Mouse (Mus musculus): ENCODE measurements at regions not wholly inside any gene's neighbourhood (a gene's known extent, or its start where the extent isn't known, plus 50 kb on each side); places are given as distances from the start of the nearest gene placed in this dataset.

DNA sequence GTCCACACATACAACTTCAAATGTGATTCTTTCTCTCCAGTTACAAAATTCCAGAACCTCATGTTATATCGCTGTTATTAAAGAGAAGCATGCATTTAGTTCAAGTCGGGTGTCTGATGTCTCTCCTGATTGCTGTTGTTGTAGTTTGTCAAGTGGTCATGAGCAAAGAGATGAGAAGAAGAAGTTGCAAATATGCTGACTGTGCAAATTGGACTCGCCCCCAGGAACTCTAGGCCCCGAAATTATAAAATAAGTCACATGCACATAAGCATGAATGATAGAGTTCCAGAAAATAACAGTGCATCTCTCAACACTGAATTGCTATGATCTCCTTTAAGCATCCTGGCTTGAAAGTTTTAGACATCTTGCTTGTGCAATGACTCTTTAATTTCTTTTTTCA, 53.3 kb downstream of the Kif2b start:
- H3K27me3 ChIP-seq (replicated peaks; ENCODE audit: control insufficient read depth, insufficient read depth, low read length), result no peaks in the 10 kb centered on the region
- DNase-seq, result no peak
- no peak overlapping the region for H3K27ac ChIP-seq (ENCODE audit: insufficient read depth, low read depth, low read length)
- no peak for TF ChIP-seq POLR2A (IDR thresholded peaks at IDR 0.05; ENCODE audit: low read depth, low read length)
- no peak for TF ChIP-seq CTCF (conservative IDR thresholded peaks at IDR 0.05; ENCODE audit: insufficient read depth, insufficient read length, low read depth, low read length)
- H3K4me1 ChIP-seq (ENCODE audit: control insufficient read depth, insufficient read depth, low read length), result no peaks in the 10 kb centered on the region
- H3K36me3 ChIP-seq (ENCODE audit: control insufficient read depth, insufficient read depth, low read length), result no peaks in the 10 kb centered on the region
- H3K4me3 ChIP-seq (ENCODE audit: insufficient read depth, low read depth, low read length), result no peak overlapping the region
- WGBS, result 83% methylated on average over 4 of the region's 4 CpGs

GRCm38 (mm10) chr11:91479236-91479635, 98.1 kb downstream of the Kif2b start:
- 93% methylated on average over 2 of the region's 2 CpGs for WGBS
- H3K36me3 ChIP-seq (ENCODE audit: control insufficient read depth, insufficient read depth, low read length), result no peaks in the 10 kb centered on the region
- H3K4me3 ChIP-seq (ENCODE audit: insufficient read depth, low read depth, low read length), result no peak overlapping the region
- H3K27ac ChIP-seq (ENCODE audit: insufficient read depth, low read depth, low read length), result no peak overlapping the region
- H3K4me1 ChIP-seq (ENCODE audit: control insufficient read depth, insufficient read depth, low read length), result no peaks in the 10 kb centered on the region
- no peak for TF ChIP-seq CTCF (conservative IDR thresholded peaks at IDR 0.05; ENCODE audit: insufficient read depth, insufficient read length, low read depth, low read length)
- TF ChIP-seq POLR2A (IDR thresholded peaks at IDR 0.05; ENCODE audit: low read depth, low read length), result no peak
- DNase-seq, result no peak
- no peaks in the 10 kb centered on the region for H3K27me3 ChIP-seq (replicated peaks; ENCODE audit: control insufficient read depth, insufficient read depth, low read length)

GRCm38 (mm10) chr11:91463578-91464401, 113.6 kb downstream of the Kif2b start:
- DNase-seq, result no peak
- no peak overlapping the region for H3K27ac ChIP-seq (ENCODE audit: insufficient read depth, low read depth, low read length)
- TF ChIP-seq POLR2A (IDR thresholded peaks at IDR 0.05; ENCODE audit: low read depth, low read length) (no peak), CTCF (conservative IDR thresholded peaks at IDR 0.05; ENCODE audit: insufficient read depth, insufficient read length, low read depth, low read length) (no peak)
- no peaks in the 10 kb centered on the region for H3K36me3 ChIP-seq (ENCODE audit: control insufficient read depth, insufficient read depth, low read length)
- no peaks in the 10 kb centered on the region for H3K4me1 ChIP-seq (ENCODE audit: control insufficient read depth, insufficient read depth, low read length)
- H3K4me3 ChIP-seq (ENCODE audit: insufficient read depth, low read depth, low read length), result no peak overlapping the region
- WGBS, result 62% methylated on average over 8 of the region's 8 CpGs
- H3K27me3 ChIP-seq (replicated peaks; ENCODE audit: control insufficient read depth, insufficient read depth, low read length), result no peaks in the 10 kb centered on the region

DNA sequence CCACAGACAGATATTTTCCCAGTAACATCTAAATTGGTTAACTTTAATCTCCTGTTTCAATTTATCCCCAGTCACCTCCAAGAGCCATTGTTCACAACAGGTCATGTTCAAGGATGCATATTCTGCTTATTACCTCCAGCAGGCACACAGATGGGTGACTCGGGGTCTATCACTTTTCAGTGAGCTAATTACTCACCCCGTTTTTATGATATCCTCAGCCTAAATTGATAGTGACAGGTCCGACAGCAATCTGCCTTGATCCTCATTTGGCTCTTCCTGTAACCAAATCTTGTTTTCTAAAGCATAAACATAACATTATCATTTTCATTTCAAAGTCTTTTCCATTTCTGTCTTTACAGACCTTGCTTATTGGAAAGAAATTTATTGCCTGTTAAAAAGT, 115.4 kb downstream of the Kif2b start:
- Histone ChIP-seq H3K27ac (ENCODE audit: insufficient read depth, low read depth, low read length) (no peak overlapping the region), H3K4me3 (ENCODE audit: insufficient read depth, low read depth, low read length) (no peak overlapping the region), H3K27me3 (replicated peaks; ENCODE audit: control insufficient read depth, insufficient read depth, low read length) (no peaks in the 10 kb centered on the region), H3K36me3 (ENCODE audit: control insufficient read depth, insufficient read depth, low read length) (no peaks in the 10 kb centered on the region), H3K4me1 (ENCODE audit: control insufficient read depth, insufficient read depth, low read length) (no peaks in the 10 kb centered on the region)
- WGBS, result 20% methylated on average over 3 of the region's 3 CpGs
- no peak for TF ChIP-seq POLR2A (IDR thresholded peaks at IDR 0.05; ENCODE audit: low read depth, low read length)
- no peak for TF ChIP-seq CTCF (conservative IDR thresholded peaks at IDR 0.05; ENCODE audit: insufficient read depth, insufficient read length, low read depth, low read length)
- no peak for DNase-seq

GRCm38 (mm10) chr11:91442361-91442760, 135.0 kb downstream of the Kif2b start:
- TF ChIP-seq CTCF (conservative IDR thresholded peaks at IDR 0.05; ENCODE audit: insufficient read depth, insufficient read length, low read depth, low read length) (no peak), POLR2A (IDR thresholded peaks at IDR 0.05; ENCODE audit: low read depth, low read length) (no peak)
- no peaks in the 10 kb centered on the region for H3K4me1 ChIP-seq (ENCODE audit: control insufficient read depth, insufficient read depth, low read length)
- no peaks in the 10 kb centered on the region for H3K27me3 ChIP-seq (replicated peaks; ENCODE audit: control insufficient read depth, insufficient read depth, low read length)
- DNase-seq, result no peak
- no peak overlapping the region for H3K4me3 ChIP-seq (ENCODE audit: insufficient read depth, low read depth, low read length)
- 78% methylated on average over 4 of the region's 4 CpGs for WGBS
- H3K36me3 ChIP-seq (ENCODE audit: control insufficient read depth, insufficient read depth, low read length), result no peaks in the 10 kb centered on the region
- no peak overlapping the region for H3K27ac ChIP-seq (ENCODE audit: insufficient read depth, low read depth, low read length)

DNA sequence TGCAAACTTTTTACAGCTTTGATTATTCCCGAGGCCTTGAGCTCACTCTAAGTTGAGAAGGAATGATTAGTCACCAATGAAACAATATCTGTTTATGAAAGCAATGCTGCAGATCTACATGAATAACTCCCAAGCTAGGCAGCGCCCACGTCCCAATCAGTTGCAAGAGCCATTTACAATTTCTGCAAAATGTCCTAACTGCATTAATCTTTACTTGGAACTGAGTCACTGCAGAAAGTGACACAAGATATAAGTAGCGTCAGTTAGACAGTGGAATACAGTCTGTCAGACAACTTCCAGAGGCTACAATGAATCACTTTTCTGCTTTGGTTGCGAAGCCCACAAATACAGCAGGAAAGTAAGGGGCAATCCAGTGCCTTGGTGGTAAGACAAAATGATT, 145.2 kb downstream of the Kif2b start:
- no peaks in the 10 kb centered on the region for H3K27me3 ChIP-seq (replicated peaks; ENCODE audit: control insufficient read depth, insufficient read depth, low read length)
- H3K4me1 ChIP-seq (ENCODE audit: control insufficient read depth, insufficient read depth, low read length), result no peaks in the 10 kb centered on the region
- no peak overlapping the region for H3K27ac ChIP-seq (ENCODE audit: insufficient read depth, low read depth, low read length)
- WGBS, result 67% methylated on average over 5 of the region's 5 CpGs
- H3K4me3 ChIP-seq (ENCODE audit: insufficient read depth, low read depth, low read length), result no peak overlapping the region
- DNase-seq, result no peak
- TF ChIP-seq POLR2A (IDR thresholded peaks at IDR 0.05; ENCODE audit: low read depth, low read length), result no peak
- no peak for TF ChIP-seq CTCF (conservative IDR thresholded peaks at IDR 0.05; ENCODE audit: insufficient read depth, insufficient read length, low read depth, low read length)
- no peaks in the 10 kb centered on the region for H3K36me3 ChIP-seq (ENCODE audit: control insufficient read depth, insufficient read depth, low read length)

DNA sequence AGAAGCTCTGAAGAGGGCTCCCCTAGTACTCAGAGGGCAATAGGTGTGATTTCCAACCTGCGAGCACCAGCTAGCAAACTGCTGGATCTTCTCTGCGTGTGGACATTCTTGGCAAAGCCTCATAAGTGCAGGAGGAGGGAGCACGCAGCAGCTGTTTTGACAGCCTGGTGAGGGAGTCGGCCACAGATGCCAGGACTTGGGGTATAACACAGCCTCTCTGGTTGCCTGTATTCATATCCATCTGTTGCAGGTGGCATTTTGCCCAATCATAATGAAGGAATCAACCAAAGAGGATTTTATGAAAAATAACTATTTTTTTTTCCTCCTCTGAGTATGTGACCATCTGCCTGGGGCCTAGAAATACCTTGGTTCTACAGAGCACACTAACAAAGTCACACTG, 150.6 kb downstream of the Kif2b start:
- Histone ChIP-seq H3K27me3 (replicated peaks; ENCODE audit: control insufficient read depth, insufficient read depth, low read length) (no peaks in the 10 kb centered on the region), H3K36me3 (ENCODE audit: control insufficient read depth, insufficient read depth, low read length) (no peaks in the 10 kb centered on the region), H3K27ac (ENCODE audit: insufficient read depth, low read depth, low read length) (no peak overlapping the region), H3K4me3 (ENCODE audit: insufficient read depth, low read depth, low read length) (no peak overlapping the region), H3K4me1 (ENCODE audit: control insufficient read depth, insufficient read depth, low read length) (no peaks in the 10 kb centered on the region)
- DNase-seq, result no peak
- no peak for TF ChIP-seq CTCF (conservative IDR thresholded peaks at IDR 0.05; ENCODE audit: insufficient read depth, insufficient read length, low read depth, low read length)
- TF ChIP-seq POLR2A (IDR thresholded peaks at IDR 0.05; ENCODE audit: low read depth, low read length), result no peak
- WGBS, result 43% methylated on average over 4 of the region's 4 CpGs
